Mouse (Mus musculus): ENCODE data around the gene 2310034G01Rik. TPM values are rescaled to one million over a fixed set of nuclear protein-coding genes. Genes with fewer than 3 reads are reported as not detected.

The 2310034G01Rik gene
- polyA plus RNA-seq, 1 experiment = 0.92 TPM

DNA sequence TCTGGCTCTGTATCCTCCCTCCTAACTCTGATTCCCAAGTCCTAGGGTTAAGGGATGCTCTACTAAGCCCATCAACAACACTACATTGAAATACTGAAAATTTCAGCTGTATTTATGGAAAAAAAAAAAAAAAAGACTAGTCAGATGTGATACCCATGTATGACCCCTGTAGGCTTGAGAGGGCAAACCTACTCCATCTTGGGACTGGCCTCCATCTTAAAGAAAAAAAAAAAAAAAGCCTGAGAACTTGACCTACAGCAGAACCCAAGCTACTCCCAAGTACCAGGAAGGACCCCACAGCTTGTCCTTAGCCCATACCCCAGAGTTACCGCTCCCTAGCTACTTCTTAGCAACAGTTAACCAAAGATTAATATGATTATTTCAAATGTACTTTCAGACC lies 3.0 kb downstream of the 2310034G01Rik start:
- H3K79me3 ChIP-seq (ENCODE audit: low read depth) = no peaks in the 10 kb centered on the region
- H3K4me3 ChIP-seq (ENCODE audit: insufficient read depth, poor library complexity, severe bottlenecking) = no peak overlapping the region
- no peaks in the 10 kb centered on the region for H3K79me2 ChIP-seq (ENCODE audit: control insufficient read depth, insufficient read depth)
- TF ChIP-seq FOSL1 (IDR thresholded peaks at IDR 0.05; ENCODE audit: insufficient read depth, low read length, poor library complexity, severe bottlenecking) = no peak
- no peak for TF ChIP-seq MYOG (IDR thresholded peaks at IDR 0.05; ENCODE audit: control insufficient read depth, extremely low read depth, insufficient read length)
- TF ChIP-seq MAX (IDR thresholded peaks at IDR 0.05) = no peak
- no peak for TF ChIP-seq USF1 (IDR thresholded peaks at IDR 0.05; ENCODE audit: low read depth)
- TF ChIP-seq MYOD1 (IDR thresholded peaks at IDR 0.05; ENCODE audit: control insufficient read depth, insufficient read length, low read depth) = no peak
- no peak for TF ChIP-seq CTCF (IDR thresholded peaks at IDR 0.05; ENCODE audit: control insufficient read depth, insufficient read depth, insufficient read length)
- TF ChIP-seq CEBPB (IDR thresholded peaks at IDR 0.05; ENCODE audit: low read depth) = no peak
- no peaks in the 10 kb centered on the region for H3K27me3 ChIP-seq (ENCODE audit: control insufficient read depth, insufficient read depth, insufficient read length)
- no peaks in the 10 kb centered on the region for H3K36me3 ChIP-seq (ENCODE audit: control insufficient read depth, insufficient read depth)
- no peak overlapping the region for H3ac ChIP-seq (ENCODE audit: control insufficient read depth, insufficient read length, low read depth)

DNA sequence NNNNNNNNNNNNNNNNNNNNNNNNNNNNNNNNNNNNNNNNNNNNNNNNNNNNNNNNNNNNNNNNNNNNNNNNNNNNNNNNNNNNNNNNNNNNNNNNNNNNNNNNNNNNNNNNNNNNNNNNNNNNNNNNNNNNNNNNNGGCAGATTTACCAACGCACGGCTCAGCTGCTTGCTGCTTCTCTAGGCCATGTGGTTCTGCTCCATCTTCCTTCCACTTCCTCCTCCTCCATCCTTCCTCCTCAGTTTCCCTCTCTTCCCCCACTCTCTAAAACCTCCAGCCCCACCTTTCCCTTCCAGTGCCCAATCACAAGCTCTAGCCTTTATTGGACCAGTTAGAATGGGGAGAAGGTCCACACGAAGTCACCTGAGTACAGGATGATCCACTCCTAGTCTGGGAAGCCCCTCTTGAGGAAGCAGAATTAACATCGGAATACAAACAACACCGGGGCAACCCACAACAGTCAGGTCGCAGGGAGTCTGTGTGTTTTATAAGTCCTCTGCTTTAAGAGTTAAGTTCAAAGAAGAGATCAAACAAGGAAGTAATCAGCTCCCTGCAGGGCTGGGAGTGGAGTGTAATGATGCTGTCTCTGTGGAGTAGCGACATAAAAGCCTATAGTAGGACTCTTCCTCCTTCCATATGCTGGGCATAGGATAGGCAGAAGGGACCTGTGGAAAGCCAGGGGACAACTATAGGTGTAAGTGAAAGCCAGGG lies 5.2 kb downstream of the 2310034G01Rik start:
- Histone ChIP-seq H3K79me3 (ENCODE audit: low read depth) (no peaks in the 10 kb centered on the region), H3ac (ENCODE audit: control insufficient read depth, insufficient read length, low read depth) (no peak overlapping the region), H3K27me3 (ENCODE audit: control insufficient read depth, insufficient read depth, insufficient read length) (no peaks in the 10 kb centered on the region), H3K4me3 (ENCODE audit: insufficient read depth, poor library complexity, severe bottlenecking) (no peak overlapping the region), H3K79me2 (ENCODE audit: control insufficient read depth, insufficient read depth) (no peaks in the 10 kb centered on the region), H3K36me3 (ENCODE audit: control insufficient read depth, insufficient read depth) (no peaks in the 10 kb centered on the region)
- TF ChIP-seq MYOD1 (IDR thresholded peaks at IDR 0.05; ENCODE audit: control insufficient read depth, insufficient read length, low read depth) (no peak), FOSL1 (IDR thresholded peaks at IDR 0.05; ENCODE audit: insufficient read depth, low read length, poor library complexity, severe bottlenecking) (no peak), MYOG (IDR thresholded peaks at IDR 0.05; ENCODE audit: control insufficient read depth, extremely low read depth, insufficient read length) (no peak), USF1 (IDR thresholded peaks at IDR 0.05; ENCODE audit: low read depth) (no peak), CTCF (IDR thresholded peaks at IDR 0.05; ENCODE audit: control insufficient read depth, insufficient read depth, insufficient read length) (no peak), MAX (IDR thresholded peaks at IDR 0.05) (no peak), CEBPB (IDR thresholded peaks at IDR 0.05; ENCODE audit: low read depth) (no peak)

DNA sequence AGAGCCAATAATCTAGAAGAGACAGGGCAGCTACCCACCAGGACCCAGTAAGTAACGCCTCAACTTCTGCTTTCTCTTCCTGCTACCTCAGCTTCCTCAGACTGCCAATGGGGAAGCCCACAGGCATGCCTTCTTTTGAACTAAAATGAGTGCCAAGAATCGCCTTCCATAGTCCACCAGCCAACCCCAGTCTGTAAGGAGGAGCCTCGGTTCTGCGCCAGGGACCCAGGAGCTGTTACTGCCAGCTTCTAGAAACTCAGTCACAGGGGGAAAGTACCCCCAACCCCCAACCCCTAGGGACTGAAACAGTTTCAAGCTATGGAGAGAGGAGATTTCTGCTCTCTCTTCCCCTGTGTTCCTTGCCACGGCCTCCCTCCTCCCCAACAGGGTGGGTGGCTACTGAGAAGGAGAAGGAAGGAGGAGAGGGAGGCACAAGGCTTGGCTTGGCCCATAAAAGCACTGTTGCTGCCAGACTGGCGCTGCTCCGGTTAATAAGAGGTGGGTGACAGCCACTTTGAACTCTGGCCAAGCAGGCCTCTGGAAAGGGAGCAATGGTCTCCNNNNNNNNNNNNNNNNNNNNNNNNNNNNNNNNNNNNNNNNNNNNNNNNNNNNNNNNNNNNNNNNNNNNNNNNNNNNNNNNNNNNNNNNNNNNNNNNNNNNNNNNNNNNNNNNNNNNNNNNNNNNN lies 10.7 kb downstream of the 2310034G01Rik start:
- Histone ChIP-seq H3K36me3 (ENCODE audit: control insufficient read depth, insufficient read depth) (peaks cover 3% of the 10 kb centered on the region), H3K27me3 (ENCODE audit: control insufficient read depth, insufficient read depth, insufficient read length) (no peaks in the 10 kb centered on the region), H3ac (ENCODE audit: control insufficient read depth, insufficient read length, low read depth) (no peak overlapping the region), H3K4me3 (ENCODE audit: insufficient read depth, poor library complexity, severe bottlenecking) (no peak overlapping the region), H3K79me2 (ENCODE audit: control insufficient read depth, insufficient read depth) (peaks cover 13% of the 10 kb centered on the region), H3K79me3 (ENCODE audit: low read depth) (no peaks in the 10 kb centered on the region)
- TF ChIP-seq USF1 (IDR thresholded peaks at IDR 0.05; ENCODE audit: low read depth) (no peak), FOSL1 (IDR thresholded peaks at IDR 0.05; ENCODE audit: insufficient read depth, low read length, poor library complexity, severe bottlenecking) (no peak), CEBPB (IDR thresholded peaks at IDR 0.05; ENCODE audit: low read depth) (no peak), MAX (IDR thresholded peaks at IDR 0.05) (no peak), MYOG (IDR thresholded peaks at IDR 0.05; ENCODE audit: control insufficient read depth, extremely low read depth, insufficient read length) (no peak), MYOD1 (IDR thresholded peaks at IDR 0.05; ENCODE audit: control insufficient read depth, insufficient read length, low read depth) (no peak), CTCF (IDR thresholded peaks at IDR 0.05; ENCODE audit: control insufficient read depth, insufficient read depth, insufficient read length) (no peak)

DNA sequence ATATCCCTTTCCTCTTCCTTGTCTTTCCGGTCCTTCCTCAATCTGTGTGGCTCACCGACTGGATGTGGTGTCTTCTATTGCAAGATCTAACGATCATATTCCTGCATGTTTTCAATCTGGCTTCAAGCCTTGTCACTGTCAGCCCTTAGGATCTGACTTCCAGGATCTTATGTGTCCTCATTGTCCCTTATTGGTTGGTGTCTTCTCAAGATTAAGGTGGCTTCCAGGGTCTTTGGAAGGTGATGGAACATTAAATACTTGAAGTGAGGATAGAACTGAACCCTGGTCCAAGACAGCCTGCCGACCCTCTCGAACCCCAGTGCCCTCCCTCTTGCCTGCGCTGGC lies 11.2 kb downstream of the 2310034G01Rik start:
- H3K79me2 ChIP-seq (ENCODE audit: control insufficient read depth, insufficient read depth) = peaks cover 13% of the 10 kb centered on the region
- no peaks in the 10 kb centered on the region for H3K27me3 ChIP-seq (ENCODE audit: control insufficient read depth, insufficient read depth, insufficient read length)
- peaks cover 3% of the 10 kb centered on the region for H3K36me3 ChIP-seq (ENCODE audit: control insufficient read depth, insufficient read depth)
- H3K4me3 ChIP-seq (ENCODE audit: insufficient read depth, poor library complexity, severe bottlenecking) = peak overlapping the region; percentile 64
- no peaks in the 10 kb centered on the region for H3K79me3 ChIP-seq (ENCODE audit: low read depth)
- TF ChIP-seq MYOD1 (IDR thresholded peaks at IDR 0.05; ENCODE audit: control insufficient read depth, insufficient read length, low read depth) (no peak), USF1 (IDR thresholded peaks at IDR 0.05; ENCODE audit: low read depth) (no peak)
- H3ac ChIP-seq (ENCODE audit: control insufficient read depth, insufficient read length, low read depth) = peak overlapping the region; percentile 8

DNA sequence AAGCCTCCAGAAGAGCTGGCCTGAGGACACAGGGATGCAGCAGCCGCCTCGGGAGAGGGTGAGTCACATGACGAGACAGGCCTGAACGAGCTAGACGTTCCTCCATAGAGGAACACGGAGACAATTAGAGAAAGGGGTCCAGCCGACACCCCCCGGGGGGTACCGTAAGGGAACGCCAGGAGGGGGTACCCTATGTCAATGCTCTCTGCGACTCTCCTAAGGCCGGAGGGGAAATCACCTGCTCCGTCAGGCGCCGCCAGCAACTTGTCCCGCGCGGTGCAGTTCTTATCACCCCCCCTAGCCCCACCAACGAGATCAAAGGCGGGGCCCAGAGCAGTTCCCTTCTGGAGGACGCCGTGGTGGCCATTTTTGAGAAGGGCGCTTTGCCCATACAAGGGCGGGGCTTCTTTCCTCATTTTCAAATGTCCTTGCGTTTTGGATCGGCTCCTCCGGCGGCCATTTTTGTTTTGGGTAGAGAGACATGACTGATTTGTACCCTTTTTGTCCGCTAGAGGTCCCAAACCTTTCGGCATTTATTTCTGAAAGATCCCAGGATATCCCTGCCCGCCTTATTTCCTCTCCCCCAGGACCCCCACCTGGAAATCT lies 11.7 kb downstream of the 2310034G01Rik start, which contains the start of gene Cuedc2:
Gene Cuedc2, minus strand, starts transcription at position 372 of the 606 bp plus-strand sequence.
- H3K36me3 ChIP-seq (ENCODE audit: control insufficient read depth, insufficient read depth) = peaks cover 3% of the 10 kb centered on the region
- H3K79me3 ChIP-seq (ENCODE audit: low read depth) = no peaks in the 10 kb centered on the region
- H3ac ChIP-seq (ENCODE audit: control insufficient read depth, insufficient read length, low read depth) = peak within 1 kb of the TSS; percentile 68
- TF ChIP-seq FOSL1 (IDR thresholded peaks at IDR 0.05; ENCODE audit: insufficient read depth, low read length, poor library complexity, severe bottlenecking) (no peak), MAX (IDR thresholded peaks at IDR 0.05) (peak; percentile 60), USF1 (IDR thresholded peaks at IDR 0.05; ENCODE audit: low read depth) (peak; percentile 79), MYOD1 (IDR thresholded peaks at IDR 0.05; ENCODE audit: control insufficient read depth, insufficient read length, low read depth) (no peak), MYOG (IDR thresholded peaks at IDR 0.05; ENCODE audit: control insufficient read depth, extremely low read depth, insufficient read length) (no peak), CEBPB (IDR thresholded peaks at IDR 0.05; ENCODE audit: low read depth) (no peak), CTCF (IDR thresholded peaks at IDR 0.05; ENCODE audit: control insufficient read depth, insufficient read depth, insufficient read length) (no peak)
- peaks cover 13% of the 10 kb centered on the region for H3K79me2 ChIP-seq (ENCODE audit: control insufficient read depth, insufficient read depth)
- peak within 1 kb of the TSS; percentile 64 for H3K4me3 ChIP-seq (ENCODE audit: insufficient read depth, poor library complexity, severe bottlenecking)
- no peaks in the 10 kb centered on the region for H3K27me3 ChIP-seq (ENCODE audit: control insufficient read depth, insufficient read depth, insufficient read length)

All from C2C12 (cell line).